Comparison of ENCODE assay signal across 16 mouse cellular contexts in the genomic region with DNA sequence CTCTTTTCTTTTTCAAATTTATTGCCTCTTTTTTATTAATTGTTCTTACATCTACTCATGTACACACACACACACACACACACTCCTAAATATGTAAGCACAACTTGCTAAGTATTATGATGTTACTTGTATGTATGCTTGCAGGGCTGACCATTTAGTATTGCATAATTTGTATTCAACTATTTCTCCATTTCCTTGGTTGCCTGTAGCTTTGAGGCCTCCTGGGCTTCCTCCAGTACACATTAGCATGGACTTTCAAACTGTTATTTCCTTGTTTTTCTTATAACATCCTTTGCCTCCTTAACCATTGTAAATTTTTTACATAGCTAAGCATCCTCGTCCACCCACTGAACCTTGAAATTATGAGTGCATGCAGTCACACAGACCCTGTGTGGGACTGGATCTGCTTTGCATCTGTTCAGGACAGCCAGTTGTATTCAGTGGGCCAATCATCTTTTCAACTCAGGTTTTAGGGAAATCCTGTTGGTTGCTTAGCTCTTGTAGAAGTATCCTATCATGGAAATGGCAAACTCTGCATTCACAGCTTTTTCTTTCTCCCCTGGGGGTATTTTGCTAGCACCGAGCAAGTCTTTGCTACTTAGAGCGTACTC.
DNase-seq lines count a peak whose midpoint lies in the region; ATAC-seq and TF ChIP-seq lines count a peak whose summit lies in the region.
"Had no signal": no experiment of that assay in that cellular context is flagged by ENCODE, and none has a peak within 500 bp of the region (broad histone marks: within the 10 kb centered on the region; RNA-seq: fewer than 3 reads in every experiment).

No protein-coding gene starts in this region.

- H3K4me3 ChIP-seq in forebrain, embryonic 14.5 days (ENCODE audit: low read depth, low read length), result no peak overlapping the region
- H3K4me3 ChIP-seq in forebrain, postnatal 0 days (ENCODE audit: low read depth, low read length), result no peak overlapping the region
- no peak overlapping the region for H3K4me3 ChIP-seq in embryonic facial prominence, embryonic 15.5 days (replicated peaks)
- H3K4me3 ChIP-seq: hindbrain, embryonic 13.5 days; limb, embryonic 15.5 days; neural tube, embryonic 13.5 days had no signal

- no peak overlapping the region for H3K4me2 ChIP-seq in forebrain, embryonic 14.5 days (ENCODE audit: low read length)
- H3K4me2 ChIP-seq in forebrain, postnatal 0 days (ENCODE audit: low read depth), result no peak overlapping the region
- no peak overlapping the region for H3K4me2 ChIP-seq in embryonic facial prominence, embryonic 15.5 days (replicated peaks)
- H3K4me2 ChIP-seq: hindbrain, embryonic 13.5 days; limb, embryonic 15.5 days; lung, embryonic 14.5 days; neural tube, embryonic 13.5 days had no signal

- no peak overlapping the region for H3K27ac ChIP-seq in forebrain, embryonic 14.5 days (ENCODE audit: low read depth, low read length)
- H3K27ac ChIP-seq in forebrain, postnatal 0 days (ENCODE audit: low read depth, low read length), result no peak overlapping the region
- 0 out of 2 replicates have a peak overlapping the region, but pooled peaks have one; percentile 34 for H3K27ac ChIP-seq in embryonic facial prominence, embryonic 15.5 days (replicated peaks)
- H3K27ac ChIP-seq: hindbrain, embryonic 13.5 days; limb, embryonic 15.5 days; neural tube, embryonic 13.5 days had no signal

- H3K27me3 ChIP-seq in forebrain, embryonic 14.5 days (replicated peaks; ENCODE audit: control insufficient read depth, insufficient read depth, low read length), result no peaks in the 10 kb centered on the region
- H3K27me3 ChIP-seq in forebrain, postnatal 0 days (ENCODE audit: insufficient read depth, low read length), result no peaks in the 10 kb centered on the region
- H3K27me3 ChIP-seq in embryonic facial prominence, embryonic 15.5 days, result no peaks in the 10 kb centered on the region
- H3K27me3 ChIP-seq: hindbrain, embryonic 13.5 days; limb, embryonic 15.5 days; neural tube, embryonic 13.5 days had no signal

- 38% methylated on average over 3 of the region's 3 CpGs for WGBS in forebrain, embryonic 14.5 days
- WGBS in forebrain, postnatal 0 days, result 28% methylated on average over 3 of the region's 3 CpGs
- WGBS in embryonic facial prominence, embryonic 15.5 days, result 24% methylated on average over 3 of the region's 3 CpGs

- no peak overlapping the region for H3K9ac ChIP-seq in forebrain, embryonic 14.5 days (ENCODE audit: low read length)
- no peak overlapping the region for H3K9ac ChIP-seq in forebrain, postnatal 0 days
- H3K9ac ChIP-seq in embryonic facial prominence, embryonic 15.5 days, result no peak overlapping the region
- H3K9ac ChIP-seq: hindbrain, embryonic 13.5 days; limb, embryonic 15.5 days; lung, embryonic 14.5 days; neural tube, embryonic 13.5 days had no signal

- TF ChIP-seq CTCF in forebrain, postnatal 0 days (IDR thresholded peaks at IDR 0.05; ENCODE audit: low read depth), result no peak

- no peak for ATAC-seq in forebrain, embryonic 14.5 days
- ATAC-seq in forebrain, postnatal 0 days, result no peak
- ATAC-seq in embryonic facial prominence, embryonic 15.5 days (ENCODE audit: insufficient number of reproducible peaks, low FRiP score, low TSS enrichment, low read depth), result no peak
- ATAC-seq: midbrain, embryonic 16.5 days had no signal

- peak; percentile 41 for DNase-seq in forebrain, embryonic 14.5 days (ENCODE audit: low spot score)
- no peak for DNase-seq in forebrain, postnatal 0 days
- peak; percentile 40 for DNase-seq in 416B (ENCODE audit: low read depth)
- DNase-seq in kidney, postnatal 14 days, result peak; percentile 63
- DNase-seq in embryo, embryonic 11 days, result no peak
- no peak for DNase-seq in left cerebral cortex, adult 11 months (ENCODE audit: low spot score)
- no peak for DNase-seq in testis, postnatal 14 days (ENCODE audit: low spot score)
- DNase-seq: adrenal gland, postnatal 14 days; cerebellum, postnatal 25 days; thymus, postnatal 25 days had no signal

- H3K36me3 ChIP-seq in forebrain, embryonic 14.5 days (ENCODE audit: control insufficient read depth, insufficient read depth, low read length), result no peaks in the 10 kb centered on the region
- no peaks in the 10 kb centered on the region for H3K36me3 ChIP-seq in forebrain, postnatal 0 days (ENCODE audit: insufficient read depth)
- H3K36me3 ChIP-seq in embryonic facial prominence, embryonic 15.5 days, result no peaks in the 10 kb centered on the region
- H3K36me3 ChIP-seq: hindbrain, embryonic 13.5 days; limb, embryonic 15.5 days; neural tube, embryonic 13.5 days had no signal

- no peaks in the 10 kb centered on the region for H3K9me3 ChIP-seq in forebrain, embryonic 14.5 days (replicated peaks; ENCODE audit: control insufficient read depth, low read length)
- no peaks in the 10 kb centered on the region for H3K9me3 ChIP-seq in forebrain, postnatal 0 days (ENCODE audit: low read length)
- no peaks in the 10 kb centered on the region for H3K9me3 ChIP-seq in embryonic facial prominence, embryonic 15.5 days (replicated peaks)
- H3K9me3 ChIP-seq: hindbrain, embryonic 13.5 days; limb, embryonic 15.5 days; neural tube, embryonic 13.5 days had no signal

- peaks cover 8% of the 10 kb centered on the region; the same call in 1 of the 2 replicates for H3K4me1 ChIP-seq in forebrain, embryonic 14.5 days (ENCODE audit: control insufficient read depth, insufficient read depth, low read length)
- H3K4me1 ChIP-seq in forebrain, postnatal 0 days (ENCODE audit: insufficient read depth), result no peaks in the 10 kb centered on the region
- peaks cover 19% of the 10 kb centered on the region for H3K4me1 ChIP-seq in embryonic facial prominence, embryonic 15.5 days
- H3K4me1 ChIP-seq: neural tube, embryonic 13.5 days had no signal

Comparison
In these comparisons a context has a peak if more than half of its experiments do, and no peak if none do; other contexts are left out.
1. DNase-seq: peak in forebrain, embryonic 14.5 days (single experiment), 416B (single experiment) and kidney, postnatal 14 days (single experiment); none in forebrain, postnatal 0 days (single experiment), embryo, embryonic 11 days (single experiment), left cerebral cortex, adult 11 months (single experiment) and testis, postnatal 14 days (single experiment).